Mouse (Mus musculus) MEL-GATA-1-ER (cell line): ENCODE results near the gene Oma1.

Experiments used
- DNase-seq: peaks from one replicate; pipeline ENCODE4 v3.0.0-alpha.2; 2012; ENCODE audit warnings: low read depth; ENCODE audit errors: extremely low read depth

Gene Oma1

GRCm38 (mm10) chr4:103357457-103357856, 43.8 kb downstream of the Oma1 start:
- DNase-seq: no peak

GRCm38 (mm10) chr4:103358941-103359448, 45.4 kb downstream of the Oma1 start:
- no peak for DNase-seq

- no peak for DNase-seq
Measured at GRCm38 (mm10) chr4:103382171-103382570, 68.6 kb downstream of the Oma1 start.

GRCm38 (mm10) chr4:103385031-103385430, 71.4 kb downstream of the Oma1 start:
- no peak for DNase-seq

GRCm38 (mm10) chr4:103385835-103386787, 72.5 kb downstream of the Oma1 start:
- no peak for DNase-seq

GRCm38 (mm10) chr4:103387292-103387691, 73.7 kb downstream of the Oma1 start:
- no peak for DNase-seq

GRCm38 (mm10) chr4:103388530-103389178, 75.0 kb downstream of the Oma1 start:
- no peak for DNase-seq

GRCm38 (mm10) chr4:103389583-103389982, 76.0 kb downstream of the Oma1 start:
- DNase-seq: no peak

- no peak for DNase-seq
Measured at GRCm38 (mm10) chr4:103390499-103390898, 76.9 kb downstream of the Oma1 start.

- no peak for DNase-seq
Measured at GRCm38 (mm10) chr4:103395066-103395465, 81.5 kb downstream of the Oma1 start.

GRCm38 (mm10) chr4:103395905-103396304, 82.3 kb downstream of the Oma1 start:
- no peak for DNase-seq

GRCm38 (mm10) chr4:103396876-103397275, 83.3 kb downstream of the Oma1 start:
- DNase-seq: no peak

GRCm38 (mm10) chr4:103402581-103402980, 89.0 kb downstream of the Oma1 start:
- DNase-seq: no peak

- no peak for DNase-seq
Measured at GRCm38 (mm10) chr4:103405321-103405720, 91.7 kb downstream of the Oma1 start.

- DNase-seq: no peak
Measured at GRCm38 (mm10) chr4:103410217-103410799, 96.7 kb downstream of the Oma1 start.
